Mouse (Mus musculus) spleen, postnatal 14 days (tissue): ENCODE measurements around the gene Stum.
A peak's percentile ranks its signal among the peaks of the same experiment; 100 is the strongest.

Source experiments
- DNase-seq, 2 experiments: peaks; one replicate each; pipeline ENCODE4 v3.0.0; 2021 to 2022; ENCODE audit warnings: low spot score in 2 of 2

The Stum gene

GRCm38 (mm10) chr1:180386951-180387749 is 96.2 kb downstream of the Stum start:
- DNase-seq: peak; percentile 95 to 96

DNA sequence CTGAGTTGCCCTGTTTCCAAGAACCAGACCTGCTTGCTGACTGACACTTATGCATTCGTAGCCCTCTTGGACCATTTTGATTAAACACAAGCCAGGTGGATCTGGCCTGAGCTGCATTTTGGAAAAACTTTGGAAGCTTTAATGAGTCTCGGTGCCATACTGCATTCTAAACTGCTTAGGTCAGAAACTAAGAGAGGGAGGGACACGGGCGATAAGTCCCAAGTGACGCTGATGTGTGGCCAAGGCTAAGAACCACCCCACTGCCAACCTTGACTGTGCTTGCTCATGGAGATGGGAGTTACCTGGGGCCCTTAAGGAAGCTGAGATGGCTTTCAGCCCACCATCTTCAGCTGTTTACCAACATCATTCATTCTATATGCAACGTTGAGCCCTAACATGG is 98.0 kb downstream of the Stum start:
- no peak for DNase-seq

DNA sequence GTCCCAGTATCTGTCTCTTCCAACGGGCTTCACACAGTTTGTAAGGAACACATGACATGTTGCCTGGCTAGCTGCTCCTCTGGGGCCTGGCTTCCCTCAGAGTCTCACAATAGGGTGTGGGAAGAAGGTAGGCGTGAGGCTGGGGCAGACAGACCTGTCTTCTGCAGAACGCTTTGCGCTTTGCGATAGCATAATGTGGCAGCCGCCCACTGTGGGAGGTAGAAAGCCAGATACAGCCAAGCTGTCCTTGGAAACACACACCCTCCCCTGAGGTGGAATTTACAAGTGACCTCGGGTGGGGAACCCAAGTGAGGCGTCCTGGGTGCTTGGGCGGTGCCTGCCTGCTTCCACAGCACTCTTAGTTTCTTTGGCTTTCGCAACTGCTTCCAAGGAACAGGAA is 98.8 kb downstream of the Stum start:
- no peak for DNase-seq

- DNase-seq: no peak
Measured at GRCm38 (mm10) chr1:180383884-180384283, 99.4 kb downstream of the Stum start.
